Mouse (Mus musculus): Measurements from ENCODE around the gene Hils1.

- TF ChIP-seq CTCF (IDR thresholded peaks at IDR 0.05; ENCODE audit: low read depth, low read length) (no peak), TAL1 (conservative IDR thresholded peaks at IDR 0.05; ENCODE audit: low read depth, low read length) (no peak; the same call in 1 of the 2 replicates), GATA1 (IDR thresholded peaks at IDR 0.05; ENCODE audit: borderline replicate concordance, low read length) (no peak)
Measured at GRCm38 (mm10) chr11:95012487-95012886, 45.1 kb downstream of the Hils1 start.
